Mouse (Mus musculus) kidney, postnatal 0 days (tissue): ENCODE results near the gene Gimap7. TPM values are rescaled to one million over a fixed set of nuclear protein-coding genes. Genes with fewer than 3 reads are reported as not detected.
A peak's percentile ranks its signal among the peaks of the same experiment; 100 is the strongest.
"Not testable (repeated sequence)": the region's sequence is repeated elsewhere in the genome, so short reads cannot be mapped to it uniquely, and the experiment has no call there.

Experiments used
- ATAC-seq: fragments of 200-750 bp; cut with Nextera tagmentation; replicated peaks from 2 replicates; pipeline ENCODE4 v1.8.0; 2017; ENCODE audit warnings: low read depth, moderate number of reproducible peaks, moderate TSS enrichment, moderate library complexity; ENCODE audit not compliant: low FRiP score
- DNase-seq: peaks from one replicate; pipeline ENCODE4 v3.0.0-alpha.2; 2016; ENCODE audit warnings: low spot score
- H3K27ac ChIP-seq: fragments of 300-500 bp; sonication (generic); 2 replicates; pipeline ENCODE4 v1.5.1; 2014; ENCODE audit warnings: mild to moderate bottlenecking
- H3K27me3 ChIP-seq: fragments of 300-500 bp; sonication (generic); 2 replicates; pipeline ENCODE4 v1.6.1; 2014; ENCODE audit warnings: low read length, mixed read lengths; ENCODE audit not compliant: insufficient read depth
- H3K36me3 ChIP-seq: fragments of 300-500 bp; sonication (generic); 2 replicates; pipeline ENCODE4 v1.6.1; 2014; ENCODE audit warnings: low read length, mixed read lengths; ENCODE audit not compliant: insufficient read depth
- H3K4me1 ChIP-seq: fragments of 300-500 bp; sonication (generic); replicated peaks from 2 replicates; pipeline ENCODE4 v1.6.1; 2014; ENCODE audit warnings: antibody characterized with exemption, low read length, mixed read lengths; ENCODE audit not compliant: insufficient read depth
- H3K4me2 ChIP-seq: fragments of 300-500 bp; sonication (generic); 2 replicates; pipeline ENCODE4 v1.6.1; 2014; ENCODE audit warnings: mild to moderate bottlenecking, low read length, moderate library complexity, mixed read lengths
- H3K4me3 ChIP-seq: fragments of 300-500 bp; sonication (generic); replicated peaks from 2 replicates; pipeline ENCODE4 v1.5.1; 2014; ENCODE audit warnings: low read depth, low read length
- H3K9ac ChIP-seq: fragments of 300-500 bp; sonication (generic); 2 replicates; pipeline ENCODE4 v1.6.1; 2014; ENCODE audit warnings: low read depth, low read length
- H3K9me3 ChIP-seq: fragments of 300-500 bp; sonication (generic); replicated peaks from 2 replicates; pipeline ENCODE4 v1.6.1; 2016; ENCODE audit warnings: low read length, inconsistent platforms, mixed read lengths
- CTCF ChIP-seq: IDR thresholded peaks from 2 replicates; pipeline ENCODE4 v1.5.1; 2016; ENCODE audit warnings: antibody characterized with exemption, low read depth, mild to moderate bottlenecking, moderate library complexity
- WGBS: fragments of 180-500 bp; shearing (Covaris S2); extraction: QIAGEN DNeasy Blood & Tissue Kit; methylation state at CpG from one replicate; pipeline ENCODE4 v1.1.7; 2014; 5-methylcytosine and 5-hydroxymethylcytosine counted together
- polyA plus RNA-seq: library from polyadenylated mRNA; unstranded; fragments of >200 nt; fragmentation: Nextera tagmentation; extraction: Ambion mirVana; gene quantifications from 2 replicates; pipeline ENCODE4 v1.2.1, GENCODE M21; 2015

The Gimap7 gene
- polyA plus RNA-seq, 1 experiment from 2014 or later, result 0.14 TPM

GRCm38 (mm10) chr6:48682271-48682670 is 36.1 kb upstream of the Gimap7 start:
- H3K9ac ChIP-seq, result no peak overlapping the region
- H3K4me2 ChIP-seq, result no peak overlapping the region
- ATAC-seq (no peak), DNase-seq (no peak)
- H3K9me3 ChIP-seq, result no peaks in the 10 kb centered on the region
- H3K4me1 ChIP-seq, result no peaks in the 10 kb centered on the region
- no peaks in the 10 kb centered on the region for H3K36me3 ChIP-seq
- TF ChIP-seq CTCF, result no peak
- no peak overlapping the region for H3K27ac ChIP-seq
- no peak overlapping the region for H3K4me3 ChIP-seq
- WGBS, result 64% methylated on average over 4 of the region's 4 CpGs
- H3K27me3 ChIP-seq, result no peaks in the 10 kb centered on the region

GRCm38 (mm10) chr6:48683263-48683821 is 35.1 kb upstream of the Gimap7 start:
- not testable (repeated sequence) for H3K36me3 ChIP-seq, DNase-seq, H3K4me2 ChIP-seq, H3K4me3 ChIP-seq, H3K9me3 ChIP-seq, ATAC-seq, H3K4me1 ChIP-seq, H3K27me3 ChIP-seq, H3K27ac ChIP-seq, H3K9ac ChIP-seq
- WGBS, result 99% methylated on average over 3 of the region's 4 CpGs

GRCm38 (mm10) chr6:48684319-48684718 is 34.1 kb upstream of the Gimap7 start, which contains the start of gene Gimap4:
TSS of gene Gimap4 (plus strand) at chr6:48684549.
- no peaks in the 10 kb centered on the region for H3K27me3 ChIP-seq
- H3K36me3 ChIP-seq, result no peaks in the 10 kb centered on the region
- peak within 1 kb of the TSS; percentile 56 for H3K27ac ChIP-seq
- peak within 1 kb of the TSS; percentile 35 for H3K4me2 ChIP-seq
- WGBS, result 50% methylated on average over 5 of the region's 5 CpGs
- no peaks in the 10 kb centered on the region for H3K9me3 ChIP-seq
- ATAC-seq (no peak), DNase-seq (no peak)
- H3K4me3 ChIP-seq, result peak within 1 kb of the TSS; percentile 9; the same call in 1 of the 2 replicates
- H3K9ac ChIP-seq, result 0 out of 2 replicates have a peak within 1 kb of the TSS, but pooled peaks have one; percentile 14
- no peak for TF ChIP-seq CTCF
- H3K4me1 ChIP-seq, result no peaks in the 10 kb centered on the region

DNA sequence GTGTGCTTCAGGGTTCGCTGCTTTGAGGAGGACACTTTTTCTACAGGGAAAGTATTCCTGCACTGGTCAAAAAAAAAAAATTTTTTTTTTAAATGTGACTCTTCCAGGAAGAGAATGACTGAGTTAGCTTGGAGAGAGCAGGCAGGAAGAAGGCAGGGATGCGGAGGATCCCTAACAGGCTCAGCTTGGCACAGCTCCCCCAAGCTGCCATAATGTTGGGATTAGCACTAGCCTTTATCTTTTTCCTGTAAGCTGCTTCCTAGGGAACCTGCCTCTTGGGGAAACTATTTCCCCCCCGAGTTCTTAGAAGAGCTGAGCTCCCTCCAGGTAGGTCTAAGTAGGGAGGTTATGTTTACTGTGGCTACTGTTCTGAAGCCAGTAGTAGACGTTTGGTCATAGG is 33.6 kb upstream of the Gimap7 start:
- peak overlapping the region; percentile 56 for H3K27ac ChIP-seq
- peak overlapping the region; percentile 9; the same call in 1 of the 2 replicates for H3K4me3 ChIP-seq
- TF ChIP-seq CTCF, result no peak
- peak overlapping the region; percentile 35 for H3K4me2 ChIP-seq
- H3K36me3 ChIP-seq, result no peaks in the 10 kb centered on the region
- H3K9me3 ChIP-seq, result no peaks in the 10 kb centered on the region
- no peak for ATAC-seq
- WGBS, result 47% methylated on average over 4 of the region's 4 CpGs
- no peak for DNase-seq
- no peak overlapping the region for H3K9ac ChIP-seq
- H3K4me1 ChIP-seq, result no peaks in the 10 kb centered on the region
- H3K27me3 ChIP-seq, result no peaks in the 10 kb centered on the region

DNA sequence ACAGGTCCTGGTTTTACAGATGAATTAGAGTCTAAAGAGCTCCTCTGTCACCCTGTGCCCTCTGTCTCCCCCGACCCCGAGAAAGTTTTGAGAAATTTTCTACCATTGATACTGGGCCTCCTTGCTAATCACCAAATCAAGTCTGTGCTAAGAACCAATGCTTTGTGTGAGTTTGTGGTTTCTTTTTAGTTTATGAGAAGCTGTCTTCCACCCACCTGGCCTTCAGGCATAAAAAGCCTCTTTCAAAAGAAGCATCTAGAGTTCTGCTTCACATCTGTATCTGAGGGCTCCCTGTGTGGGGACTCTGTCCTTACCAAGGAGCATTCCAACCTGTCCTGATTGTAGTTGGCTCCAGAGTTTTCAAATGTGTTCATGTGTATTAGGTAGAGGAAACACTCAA is 33.2 kb upstream of the Gimap7 start:
- 79% methylated on average over 2 of the region's 2 CpGs for WGBS
- ATAC-seq (no peak), DNase-seq (no peak)
- Histone ChIP-seq H3K4me1 (no peaks in the 10 kb centered on the region), H3K36me3 (no peaks in the 10 kb centered on the region), H3K27ac (peak overlapping the region; percentile 56), H3K9ac (0 out of 2 replicates have a peak overlapping the region, but pooled peaks have one; percentile 14), H3K4me3 (0 out of 2 replicates have a peak overlapping the region, but pooled peaks have one; percentile 9), H3K4me2 (peak overlapping the region; percentile 35), H3K27me3 (no peaks in the 10 kb centered on the region), H3K9me3 (no peaks in the 10 kb centered on the region)
- TF ChIP-seq CTCF, result no peak

GRCm38 (mm10) chr6:48685694-48686665 is 32.4 kb upstream of the Gimap7 start:
- DNase-seq (no peak), ATAC-seq (no peak)
- no peaks in the 10 kb centered on the region for H3K36me3 ChIP-seq
- TF ChIP-seq CTCF, result no peak
- H3K27ac ChIP-seq, result no peak overlapping the region
- 71% methylated on average over 7 of the region's 7 CpGs for WGBS
- H3K9me3 ChIP-seq, result no peaks in the 10 kb centered on the region
- peak overlapping the region; percentile 35 for H3K4me2 ChIP-seq
- H3K4me3 ChIP-seq, result no peak overlapping the region
- no peaks in the 10 kb centered on the region for H3K27me3 ChIP-seq
- no peaks in the 10 kb centered on the region for H3K4me1 ChIP-seq
- H3K9ac ChIP-seq, result 0 out of 2 replicates have a peak overlapping the region, but pooled peaks have one; percentile 14
